Mouse (Mus musculus) thymus, adult 2 months (tissue): Measurements from ENCODE around the gene Tac4.

ENCODE experiments used
- CTCF ChIP-seq: fragments of 200-500 bp; IDR thresholded peaks from 2 replicates; pipeline ENCODE4 v1.5.1; 2012; ENCODE audit warnings: mild to moderate bottlenecking, control low read depth, low read length, moderate library complexity, borderline replicate concordance; ENCODE audit not compliant: control insufficient read depth, poor library complexity, insufficient read depth; ENCODE audit errors: extremely low read depth
- POLR2A ChIP-seq: fragments of 200-500 bp; IDR thresholded peaks from 2 replicates; pipeline ENCODE4 v1.6.1; 2012; ENCODE audit warnings: mild to moderate bottlenecking, low read length, control low read depth, moderate library complexity; ENCODE audit not compliant: control insufficient read depth, poor library complexity, insufficient read depth; ENCODE audit errors: extremely low read depth

DNA sequence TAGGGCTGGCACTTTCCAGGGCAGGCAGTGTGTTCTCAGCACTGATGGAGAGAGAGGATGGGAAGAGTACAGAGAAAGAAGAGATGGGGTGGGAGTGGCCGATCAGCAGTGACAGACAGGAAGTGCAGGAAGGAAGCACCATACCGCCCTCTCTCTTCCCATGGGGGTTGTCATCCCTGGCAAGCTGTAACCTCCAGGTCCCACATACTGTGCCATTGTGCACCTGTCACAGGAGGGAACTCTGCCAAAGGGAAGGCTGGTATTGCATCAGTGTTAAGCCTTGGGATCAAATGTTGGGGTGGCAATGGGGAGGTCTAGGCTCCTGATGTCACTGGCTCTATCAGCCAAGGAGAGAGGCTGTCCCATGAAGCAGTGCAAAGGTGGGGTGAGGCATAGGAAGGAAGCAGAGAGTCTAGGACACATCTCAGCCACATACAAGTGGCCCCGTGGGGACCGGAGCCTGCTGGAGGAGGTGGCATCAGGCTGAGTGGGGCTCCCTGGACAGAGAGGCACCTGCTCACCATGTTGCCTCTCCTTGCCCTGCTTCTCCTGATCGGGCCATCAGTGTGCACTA, at the start of gene Tac4:
- TF ChIP-seq CTCF (no peak), POLR2A (no peak)
